Mouse (Mus musculus) embryonic facial prominence, embryonic 10.5 days (tissue): Measurements from ENCODE around the gene Gm42372. TPM values are rescaled to one million over a fixed set of nuclear protein-coding genes. Genes with fewer than 3 reads are reported as not detected.

Experiments used
- DNase-seq: peaks from one replicate; pipeline ENCODE4 v3.0.0-alpha.2; 2017; ENCODE audit warnings: low spot score
- H3K27ac ChIP-seq: fragments of 300-500 bp; sonication (generic); replicated peaks from 2 replicates; pipeline ENCODE4 v1.5.1; 2016; ENCODE audit warnings: mild to moderate bottlenecking
- H3K27me3 ChIP-seq: fragments of 300-500 bp; sonication (generic); replicated peaks from 2 replicates; pipeline ENCODE4 v1.6.1; 2016; ENCODE audit warnings: low read depth, mild to moderate bottlenecking; ENCODE audit not compliant: poor library complexity, severe bottlenecking
- H3K36me3 ChIP-seq: fragments of 300-500 bp; sonication (generic); replicated peaks from 2 replicates; pipeline ENCODE4 v1.6.1; 2016; ENCODE audit warnings: mild to moderate bottlenecking, moderate library complexity
- H3K4me1 ChIP-seq: fragments of 300-500 bp; sonication (generic); 2 replicates; pipeline ENCODE4 v1.6.1; 2016
- H3K4me3 ChIP-seq: fragments of 300-500 bp; sonication (generic); 2 replicates; pipeline ENCODE4 v1.5.1; 2016; ENCODE audit warnings: mild to moderate bottlenecking, moderate library complexity
- H3K9me3 ChIP-seq: fragments of 300-500 bp; sonication (generic); 2 replicates; pipeline ENCODE4 v1.6.1; 2016; ENCODE audit warnings: mild to moderate bottlenecking
- WGBS: fragments of 180-500 bp; shearing (Covaris S2); methylation state at CpG from one replicate; pipeline ENCODE4 v1.1.7; 2016; 5-methylcytosine and 5-hydroxymethylcytosine counted together
- polyA plus RNA-seq: library from polyadenylated mRNA; unstranded; fragments of >200 nt; fragmentation: Nextera tagmentation; extraction: Ambion mirVana; gene quantifications from 2 replicates; pipeline ENCODE4 v1.2.1, GENCODE M21; 2016

The Gm42372 gene
- polyA plus RNA-seq, 1 experiment from 2014 or later: 0.86 TPM

DNA sequence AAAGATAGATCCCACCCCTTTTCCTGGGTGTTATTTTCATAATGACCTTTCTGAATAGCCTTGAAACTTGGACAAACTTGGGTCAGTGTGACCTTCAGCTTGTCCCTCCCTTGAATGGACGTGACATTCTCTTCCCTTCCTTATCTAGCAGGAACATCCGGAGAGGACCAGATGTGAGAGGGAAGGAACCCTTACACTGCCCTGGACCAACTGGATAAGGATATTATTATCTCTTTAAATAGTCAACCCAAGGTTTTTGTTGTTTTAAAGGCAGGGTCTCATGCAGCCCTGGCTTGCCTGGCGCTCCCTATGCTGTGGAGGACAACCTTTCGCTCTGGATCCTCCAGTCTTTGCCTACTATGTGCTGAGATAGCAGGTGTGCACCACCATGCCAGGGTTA lies 16.3 kb downstream of the Gm42372 start:
- peaks cover 80% of the 10 kb centered on the region for H3K36me3 ChIP-seq

DNA sequence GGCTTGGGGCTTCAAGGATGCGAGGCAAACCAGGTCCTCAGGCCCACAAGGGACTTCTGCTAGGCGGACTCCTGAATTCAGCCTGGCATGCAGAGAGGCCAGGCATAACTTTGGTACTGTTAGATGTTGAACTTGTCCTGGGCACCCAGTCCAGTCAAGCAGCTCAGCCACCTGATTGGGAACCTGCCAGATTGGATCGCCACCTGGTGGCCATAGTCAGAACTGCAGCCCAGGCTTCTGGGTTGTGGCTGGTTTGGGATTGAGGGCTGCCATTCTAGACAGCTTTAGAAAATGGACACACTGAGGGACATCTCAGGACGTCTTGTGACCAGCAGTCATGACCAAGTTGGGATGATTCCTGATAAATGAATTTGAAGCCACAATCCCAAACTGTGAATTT lies 16.8 kb downstream of the Gm42372 start:
- Histone ChIP-seq H3K4me1 (peaks cover 29% of the 10 kb centered on the region), H3K36me3 (peaks cover 84% of the 10 kb centered on the region), H3K4me3 (no peak overlapping the region), H3K27me3 (no peaks in the 10 kb centered on the region), H3K9me3 (no peaks in the 10 kb centered on the region), H3K27ac (no peak overlapping the region)
- DNase-seq: peak; percentile 88
- 25% methylated on average over 4 of the region's 4 CpGs for WGBS

More for the DNA sequence above, 16.3 kb downstream of the Gm42372 start:
- no peaks in the 10 kb centered on the region for H3K9me3 ChIP-seq
- 75% methylated on average over 4 of the region's 4 CpGs for WGBS
- H3K27me3 ChIP-seq: no peaks in the 10 kb centered on the region
- H3K27ac ChIP-seq: no peak overlapping the region
- peaks cover 32% of the 10 kb centered on the region for H3K4me1 ChIP-seq
- H3K4me3 ChIP-seq: no peak overlapping the region
- no peak for DNase-seq

DNA sequence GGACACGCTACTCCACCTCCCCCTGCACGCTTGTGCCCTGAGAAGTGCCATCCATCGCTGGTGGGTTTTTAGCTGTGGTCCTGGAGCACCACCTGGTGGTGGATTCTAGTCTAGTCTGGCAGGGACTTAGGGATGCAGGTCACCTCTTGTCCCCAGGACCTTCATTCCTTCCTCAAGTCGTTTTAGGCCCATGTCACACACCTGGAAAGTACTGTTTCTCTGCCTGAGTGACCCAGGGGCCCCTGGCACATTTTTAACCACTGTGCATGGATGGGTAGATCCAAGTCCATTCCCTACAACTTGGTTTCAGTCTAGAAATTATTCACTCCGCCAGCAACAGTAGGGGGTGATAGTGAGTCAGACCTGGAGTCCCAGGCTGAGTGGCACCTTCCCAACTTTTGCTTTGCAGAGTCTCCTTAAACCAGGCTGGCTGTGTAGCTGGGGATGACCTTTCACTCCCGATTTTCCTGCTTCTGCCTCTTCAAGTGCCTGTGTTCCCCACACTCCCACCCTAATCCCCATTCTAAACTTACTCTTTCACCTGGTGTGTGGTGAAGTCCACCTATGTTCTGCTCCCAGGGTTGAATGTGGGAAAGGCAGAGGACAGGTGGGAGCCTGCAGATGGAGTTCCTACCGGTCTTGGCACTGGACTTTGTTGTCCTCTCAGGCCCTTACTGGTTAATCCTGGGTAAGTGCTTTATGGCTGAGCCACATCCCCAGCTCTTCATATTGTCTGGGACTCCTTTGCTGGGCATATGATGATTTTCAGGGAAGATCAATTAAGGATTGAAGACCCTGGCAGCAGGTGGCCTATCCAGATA lies 19.7 kb downstream of the Gm42372 start:
- peaks cover 1% of the 10 kb centered on the region; the same call in 1 of the 2 replicates for H3K4me1 ChIP-seq
- H3K9me3 ChIP-seq: no peaks in the 10 kb centered on the region
- WGBS: 13% methylated on average over 7 of the region's 7 CpGs
- H3K36me3 ChIP-seq: peaks cover 86% of the 10 kb centered on the region
- H3K4me3 ChIP-seq: no peak overlapping the region
- DNase-seq: peak; percentile 86
- H3K27me3 ChIP-seq: no peaks in the 10 kb centered on the region
- H3K27ac ChIP-seq: no peak overlapping the region

- Histone ChIP-seq H3K4me1 (no peaks in the 10 kb centered on the region), H3K36me3 (peaks cover 86% of the 10 kb centered on the region), H3K9me3 (no peaks in the 10 kb centered on the region), H3K4me3 (no peak overlapping the region), H3K27me3 (no peaks in the 10 kb centered on the region), H3K27ac (no peak overlapping the region)
- DNase-seq: no peak
- 90% methylated on average over 7 of the region's 7 CpGs for WGBS
Measured at GRCm38 (mm10) chr7:17003230-17003960, 20.5 kb downstream of the Gm42372 start.

- Histone ChIP-seq H3K27me3 (no peaks in the 10 kb centered on the region), H3K27ac (no peak overlapping the region), H3K36me3 (peaks cover 88% of the 10 kb centered on the region), H3K9me3 (no peaks in the 10 kb centered on the region), H3K4me1 (no peaks in the 10 kb centered on the region), H3K4me3 (no peak overlapping the region)
- DNase-seq: no peak
- 87% methylated on average over 7 of the region's 7 CpGs for WGBS
Measured at GRCm38 (mm10) chr7:17004716-17005115, 21.8 kb downstream of the Gm42372 start.

DNA sequence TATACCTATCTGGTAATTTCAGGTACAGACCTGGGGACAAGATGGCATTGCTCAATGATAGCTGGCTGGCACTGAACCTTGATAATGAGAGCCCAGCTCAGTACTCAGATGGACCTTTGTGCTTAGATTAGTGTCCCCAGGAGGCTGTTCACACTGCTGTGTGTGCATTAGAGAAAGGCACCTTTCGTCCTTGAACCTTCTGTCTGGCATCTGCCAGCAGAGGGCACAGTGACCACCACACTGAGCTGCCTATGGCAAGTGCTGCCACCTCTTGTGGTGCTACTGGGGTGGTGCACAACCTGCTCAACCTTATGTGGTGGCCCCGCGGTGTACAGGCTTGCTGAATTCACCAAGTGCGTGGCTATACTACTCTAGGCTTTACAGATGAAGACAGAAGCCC lies 24.4 kb downstream of the Gm42372 start:
- DNase-seq: no peak
- no peaks in the 10 kb centered on the region for H3K4me1 ChIP-seq
- WGBS: 90% methylated on average over 4 of the region's 4 CpGs
- no peaks in the 10 kb centered on the region for H3K9me3 ChIP-seq
- H3K27ac ChIP-seq: no peak overlapping the region
- H3K4me3 ChIP-seq: no peak overlapping the region
- H3K27me3 ChIP-seq: no peaks in the 10 kb centered on the region
- H3K36me3 ChIP-seq: peaks cover 94% of the 10 kb centered on the region

DNA sequence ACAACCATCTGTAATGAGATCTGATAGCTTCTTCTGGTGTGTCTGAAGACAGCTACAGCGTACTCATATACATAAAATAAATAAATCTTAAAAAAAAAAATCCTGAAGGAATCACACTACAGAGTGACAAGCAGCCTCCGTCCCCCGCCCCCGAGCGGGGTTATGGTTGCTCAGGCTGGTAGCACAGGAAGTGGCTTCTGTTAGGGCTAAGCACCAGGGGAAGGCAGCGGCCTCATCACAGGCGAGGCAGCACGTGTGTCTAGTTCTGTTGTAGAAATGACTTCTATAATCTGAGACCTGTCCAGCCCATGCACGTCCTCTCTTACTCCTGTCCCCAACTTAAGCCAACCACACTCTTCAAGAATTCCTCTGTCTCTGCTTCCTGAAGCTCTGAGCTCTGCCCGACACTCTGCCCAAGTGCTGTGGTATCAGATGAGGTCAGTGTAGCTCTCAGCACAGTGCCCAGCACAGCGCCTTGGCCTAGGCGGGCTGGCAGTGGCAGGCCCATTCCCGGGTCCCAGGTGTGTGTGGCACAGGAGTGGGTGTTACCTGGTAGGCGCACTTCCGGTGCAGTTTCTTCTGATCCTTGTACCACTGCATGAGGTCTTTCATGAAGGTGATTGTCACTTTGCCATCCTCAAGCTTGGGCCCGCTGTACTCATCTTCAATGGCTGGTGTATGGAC lies 26.6 kb downstream of the Gm42372 start:
- Histone ChIP-seq H3K4me1 (no peaks in the 10 kb centered on the region), H3K27me3 (no peaks in the 10 kb centered on the region), H3K4me3 (no peak overlapping the region), H3K27ac (no peak overlapping the region), H3K9me3 (no peaks in the 10 kb centered on the region), H3K36me3 (peaks cover 100% of the 10 kb centered on the region)
- no peak for DNase-seq
- 91% methylated on average over 16 of the region's 16 CpGs for WGBS

- H3K27me3 ChIP-seq: no peaks in the 10 kb centered on the region
- H3K9me3 ChIP-seq: no peaks in the 10 kb centered on the region
- no peak overlapping the region for H3K4me3 ChIP-seq
- no peak overlapping the region for H3K27ac ChIP-seq
- 86% methylated on average over 5 of the region's 5 CpGs for WGBS
- H3K4me1 ChIP-seq: no peaks in the 10 kb centered on the region
- H3K36me3 ChIP-seq: peaks cover 100% of the 10 kb centered on the region
- no peak for DNase-seq
Measured at GRCm38 (mm10) chr7:17010010-17010347, 27.1 kb downstream of the Gm42372 start.

DNA sequence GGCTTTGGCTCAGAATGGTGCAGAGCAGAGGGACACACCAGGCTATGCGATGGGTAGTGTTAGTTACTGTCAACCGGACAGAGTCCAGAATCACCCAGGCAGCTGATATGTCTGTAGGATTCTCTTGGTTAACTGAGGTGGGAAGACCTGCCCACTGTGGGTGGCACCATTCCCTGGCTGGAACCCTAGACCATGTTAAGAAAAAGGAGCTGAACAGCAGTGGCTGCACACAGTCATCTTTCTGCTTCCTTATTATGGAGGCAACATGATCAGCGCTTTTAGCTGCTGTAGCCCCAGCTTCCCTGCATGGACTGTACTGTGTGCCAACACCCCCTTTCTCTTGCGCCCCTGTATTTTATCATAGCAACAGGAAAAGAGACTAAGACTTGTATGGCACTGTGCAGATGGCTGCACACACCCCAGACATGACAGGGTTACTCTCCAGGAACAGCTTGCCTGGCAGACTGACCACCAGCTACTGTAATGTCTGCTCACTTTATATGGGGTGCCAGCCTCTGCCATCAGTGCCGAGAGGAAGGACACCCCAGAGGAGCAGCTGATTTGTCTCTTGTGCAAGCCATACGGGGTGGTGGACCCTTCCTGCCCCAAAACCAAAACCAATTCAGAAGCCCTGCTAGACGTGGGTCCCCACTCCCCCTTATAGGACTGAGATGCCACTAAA lies 29.2 kb downstream of the Gm42372 start:
- Histone ChIP-seq H3K36me3 (peaks cover 100% of the 10 kb centered on the region), H3K27ac (no peak overlapping the region), H3K9me3 (no peaks in the 10 kb centered on the region), H3K4me1 (no peaks in the 10 kb centered on the region), H3K4me3 (no peak overlapping the region), H3K27me3 (no peaks in the 10 kb centered on the region)
- DNase-seq: no peak
- 95% methylated on average over 7 of the region's 7 CpGs for WGBS

DNA sequence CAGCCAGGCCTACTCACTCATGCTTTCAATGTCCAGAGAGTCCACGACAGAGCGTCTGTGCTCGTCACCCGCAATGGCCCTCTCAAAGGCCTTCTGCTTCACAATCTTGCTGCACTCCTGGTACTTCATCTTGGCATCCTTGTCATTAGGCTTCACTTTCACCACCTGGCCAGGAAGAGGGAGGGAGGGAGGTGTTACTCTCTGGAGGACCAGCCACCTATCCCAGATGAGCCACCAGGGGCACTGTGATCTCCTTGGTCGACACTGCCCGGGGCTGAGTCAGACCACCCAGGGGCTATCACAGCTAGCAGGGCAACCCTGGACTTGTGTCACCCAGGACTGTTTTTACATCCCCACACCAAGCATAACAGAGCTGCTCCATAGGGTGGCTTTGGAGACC lies 32.5 kb downstream of the Gm42372 start:
- 86% methylated on average over 6 of the region's 6 CpGs for WGBS
- no peak for DNase-seq
- H3K27ac ChIP-seq: no peak overlapping the region
- H3K27me3 ChIP-seq: no peaks in the 10 kb centered on the region
- no peak overlapping the region for H3K4me3 ChIP-seq
- H3K9me3 ChIP-seq: no peaks in the 10 kb centered on the region
- peaks cover 97% of the 10 kb centered on the region for H3K36me3 ChIP-seq
- no peaks in the 10 kb centered on the region for H3K4me1 ChIP-seq

DNA sequence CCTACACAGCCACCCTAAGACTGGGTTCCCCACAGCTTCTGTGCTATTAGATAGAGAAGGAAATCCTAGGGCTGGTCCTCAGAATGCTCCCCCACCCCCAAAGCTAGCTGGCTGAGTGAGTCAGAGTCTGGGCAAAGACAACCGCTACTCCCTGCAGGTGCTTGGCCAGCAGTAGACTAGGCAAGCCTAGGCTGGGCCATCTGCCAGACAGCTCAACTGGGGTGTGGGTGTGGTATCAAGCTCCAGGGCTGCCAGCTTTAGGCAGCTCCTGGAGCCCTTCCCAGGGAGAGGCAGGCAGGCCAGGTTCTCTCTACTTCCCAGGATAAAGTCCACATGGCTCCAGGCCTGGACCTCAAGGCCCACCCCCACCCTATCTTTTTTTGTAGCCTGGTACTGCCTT lies 34.1 kb downstream of the Gm42372 start:
- 94% methylated on average over 1 of the region's 1 CpGs for WGBS

GRCm38 (mm10) chr7:17017921-17018320 lies 35.0 kb downstream of the Gm42372 start:
- Histone ChIP-seq H3K36me3 (peaks cover 97% of the 10 kb centered on the region), H3K27me3 (no peaks in the 10 kb centered on the region), H3K4me1 (no peaks in the 10 kb centered on the region), H3K4me3 (no peak overlapping the region), H3K27ac (no peak overlapping the region), H3K9me3 (no peaks in the 10 kb centered on the region)
- no peak for DNase-seq
- 85% methylated on average over 2 of the region's 2 CpGs for WGBS

More for the DNA sequence above, 34.1 kb downstream of the Gm42372 start:
- no peak overlapping the region for H3K4me3 ChIP-seq
- no peak overlapping the region for H3K27ac ChIP-seq
- H3K4me1 ChIP-seq: no peaks in the 10 kb centered on the region
- H3K36me3 ChIP-seq: peaks cover 97% of the 10 kb centered on the region
- H3K27me3 ChIP-seq: no peaks in the 10 kb centered on the region
- DNase-seq: no peak
- H3K9me3 ChIP-seq: no peaks in the 10 kb centered on the region
